Mouse (Mus musculus) hindbrain, embryonic 13.5 days (tissue): Measurements from ENCODE around the gene Arsg. TPM values are rescaled to one million over a fixed set of nuclear protein-coding genes. Genes with fewer than 3 reads are reported as not detected.

Source experiments
- ATAC-seq: fragments of 200-750 bp; cut with Nextera tagmentation; 2 replicates; pipeline ENCODE4 v1.8.0; 2017; ENCODE audit warnings: moderate TSS enrichment; ENCODE audit not compliant: low FRiP score
- H3K27ac ChIP-seq: fragments of 300-500 bp; sonication (generic); 2 replicates; pipeline ENCODE4 v1.5.1; 2015; ENCODE audit warnings: inconsistent platforms, mild to moderate bottlenecking, moderate library complexity
- H3K27me3 ChIP-seq: fragments of 300-500 bp; sonication (generic); 2 replicates; pipeline ENCODE4 v1.6.1; 2015; ENCODE audit warnings: mild to moderate bottlenecking, inconsistent platforms
- H3K36me3 ChIP-seq: fragments of 300-500 bp; sonication (generic); 2 replicates; pipeline ENCODE4 v1.6.1; 2015; ENCODE audit warnings: mild to moderate bottlenecking, inconsistent platforms
- H3K4me1 ChIP-seq: fragments of 300-500 bp; sonication (generic); replicated peaks from 2 replicates; pipeline ENCODE4 v1.6.1; 2015; ENCODE audit warnings: inconsistent platforms
- H3K4me2 ChIP-seq: fragments of 300-500 bp; sonication (generic); 2 replicates; pipeline ENCODE4 v1.6.1; 2015; ENCODE audit warnings: inconsistent platforms, mild to moderate bottlenecking, moderate library complexity
- H3K4me3 ChIP-seq: fragments of 300-500 bp; sonication (generic); 2 replicates; pipeline ENCODE4 v1.5.1; 2015; ENCODE audit warnings: mild to moderate bottlenecking, inconsistent platforms
- H3K9ac ChIP-seq: fragments of 300-500 bp; sonication (generic); 2 replicates; pipeline ENCODE4 v1.6.1; 2015; ENCODE audit warnings: mild to moderate bottlenecking, inconsistent platforms
- H3K9me3 ChIP-seq: fragments of 300-500 bp; sonication (generic); 2 replicates; pipeline ENCODE4 v1.6.1; 2016; ENCODE audit warnings: inconsistent platforms
- WGBS: fragments of 180-500 bp; shearing (Covaris S2); methylation state at CpG from one replicate; pipeline ENCODE4 v1.1.7; 2015; 5-methylcytosine and 5-hydroxymethylcytosine counted together
- polyA plus RNA-seq: library from polyadenylated mRNA; unstranded; fragments of >200 nt; fragmentation: Nextera tagmentation; extraction: Ambion mirVana; gene quantifications from 2 replicates; pipeline ENCODE4 v1.2.1, GENCODE M21; 2015

The Arsg gene
- polyA plus RNA-seq, 1 experiment from 2014 or later = 8.9 TPM

DNA sequence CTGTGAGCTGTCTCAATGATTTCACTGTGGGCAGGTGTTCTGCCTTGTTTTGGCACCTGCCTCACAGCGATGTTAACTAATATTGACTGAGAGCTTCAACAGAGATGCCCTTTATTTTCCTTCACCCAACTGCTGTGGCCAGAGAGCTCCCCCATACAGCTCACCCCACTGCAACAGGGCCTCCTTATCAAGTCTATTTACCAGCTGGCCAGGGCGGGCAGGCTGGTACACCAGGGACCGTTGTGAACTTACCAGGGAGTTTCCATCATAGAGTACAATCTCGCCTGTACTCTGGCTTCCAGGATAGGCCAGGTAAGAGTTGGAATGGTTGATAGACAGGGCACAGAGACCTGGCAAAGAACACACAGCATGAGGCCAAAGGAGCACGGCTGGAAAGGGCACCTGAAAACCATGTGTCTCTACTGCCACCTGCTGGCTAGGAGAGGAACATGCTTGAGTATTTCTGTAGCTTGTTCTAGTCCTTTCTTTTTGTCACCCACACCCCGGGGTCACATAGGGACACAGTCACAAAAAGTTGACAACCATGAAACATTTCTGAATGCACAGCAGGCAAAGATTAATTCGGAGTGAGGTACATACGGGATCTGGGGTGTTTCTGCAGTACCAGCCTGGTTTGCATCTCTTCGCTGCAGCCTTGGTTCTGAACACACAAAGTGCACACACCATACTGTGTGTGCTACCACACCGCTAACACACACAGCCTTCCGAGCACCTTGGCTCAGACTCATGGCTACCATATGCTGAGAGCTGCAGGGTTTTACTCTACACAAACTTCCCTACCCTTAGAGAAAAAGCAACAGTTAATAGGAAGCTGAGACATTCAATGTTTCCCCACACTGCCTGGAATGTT, 111.9 kb downstream of the Arsg start:
- Histone ChIP-seq H3K9me3 (no peaks in the 10 kb centered on the region), H3K4me3 (no peak overlapping the region), H3K4me1 (peaks cover 12% of the 10 kb centered on the region; the same call in 1 of the 2 replicates), H3K27ac (no peak overlapping the region), H3K9ac (no peak overlapping the region), H3K36me3 (no peaks in the 10 kb centered on the region), H3K27me3 (no peaks in the 10 kb centered on the region), H3K4me2 (no peak overlapping the region)
- ATAC-seq = peak; percentile 71; the same call in 1 of the 2 replicates
- WGBS = 48% methylated on average over 11 of the region's 11 CpGs

DNA sequence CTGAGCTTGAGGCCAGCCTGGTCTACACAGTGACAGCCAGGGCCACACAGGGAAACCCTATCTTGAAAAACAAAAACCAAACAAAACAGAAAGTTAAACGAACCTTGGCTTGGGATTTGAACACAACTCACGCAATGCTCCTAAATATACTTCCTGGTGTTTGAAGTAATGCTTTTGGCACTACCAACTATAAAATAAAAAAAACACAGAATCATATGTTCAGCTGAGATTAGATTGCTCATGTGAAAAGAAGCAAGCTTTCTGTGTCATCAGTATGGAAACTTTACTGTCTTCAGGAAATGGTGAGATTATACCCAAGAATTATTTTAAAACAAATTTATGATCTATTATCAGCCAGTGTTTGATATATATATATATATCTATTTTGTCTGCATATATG, 113.2 kb downstream of the Arsg start:
- Histone ChIP-seq H3K27ac (no peak overlapping the region), H3K9ac (no peak overlapping the region), H3K4me1 (peaks cover 10% of the 10 kb centered on the region; the same call in 1 of the 2 replicates), H3K27me3 (no peaks in the 10 kb centered on the region), H3K36me3 (no peaks in the 10 kb centered on the region), H3K4me2 (no peak overlapping the region), H3K4me3 (no peak overlapping the region), H3K9me3 (no peaks in the 10 kb centered on the region)
- WGBS = 86% methylated on average over 2 of the region's 2 CpGs
- ATAC-seq = no peak

DNA sequence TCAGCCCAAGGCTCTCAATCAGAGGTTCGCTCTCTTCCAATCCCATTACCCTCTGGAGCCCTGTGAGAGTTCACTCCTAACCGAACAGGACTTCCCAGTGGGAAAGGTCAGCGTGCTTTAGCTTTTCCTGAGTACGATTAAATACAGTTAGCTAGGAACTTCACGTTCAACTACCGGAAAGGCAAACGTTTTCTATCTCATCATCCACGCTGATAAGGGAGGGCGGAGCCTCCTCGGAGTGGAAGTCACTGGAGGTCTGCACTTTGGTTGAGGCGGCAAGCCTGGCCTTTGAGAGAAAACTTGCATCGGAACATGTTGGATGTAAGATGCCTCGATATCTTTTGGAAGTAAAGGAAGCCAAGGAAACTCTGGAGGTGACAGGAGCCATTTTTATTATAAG, 113.8 kb downstream of the Arsg start:
- 68% methylated on average over 13 of the region's 13 CpGs for WGBS
- Histone ChIP-seq H3K27me3 (no peaks in the 10 kb centered on the region), H3K4me3 (no peak overlapping the region), H3K4me2 (no peak overlapping the region), H3K27ac (no peak overlapping the region), H3K4me1 (peaks cover 10% of the 10 kb centered on the region; the same call in 1 of the 2 replicates), H3K9me3 (no peaks in the 10 kb centered on the region), H3K9ac (no peak overlapping the region), H3K36me3 (no peaks in the 10 kb centered on the region)
- ATAC-seq = no peak

DNA sequence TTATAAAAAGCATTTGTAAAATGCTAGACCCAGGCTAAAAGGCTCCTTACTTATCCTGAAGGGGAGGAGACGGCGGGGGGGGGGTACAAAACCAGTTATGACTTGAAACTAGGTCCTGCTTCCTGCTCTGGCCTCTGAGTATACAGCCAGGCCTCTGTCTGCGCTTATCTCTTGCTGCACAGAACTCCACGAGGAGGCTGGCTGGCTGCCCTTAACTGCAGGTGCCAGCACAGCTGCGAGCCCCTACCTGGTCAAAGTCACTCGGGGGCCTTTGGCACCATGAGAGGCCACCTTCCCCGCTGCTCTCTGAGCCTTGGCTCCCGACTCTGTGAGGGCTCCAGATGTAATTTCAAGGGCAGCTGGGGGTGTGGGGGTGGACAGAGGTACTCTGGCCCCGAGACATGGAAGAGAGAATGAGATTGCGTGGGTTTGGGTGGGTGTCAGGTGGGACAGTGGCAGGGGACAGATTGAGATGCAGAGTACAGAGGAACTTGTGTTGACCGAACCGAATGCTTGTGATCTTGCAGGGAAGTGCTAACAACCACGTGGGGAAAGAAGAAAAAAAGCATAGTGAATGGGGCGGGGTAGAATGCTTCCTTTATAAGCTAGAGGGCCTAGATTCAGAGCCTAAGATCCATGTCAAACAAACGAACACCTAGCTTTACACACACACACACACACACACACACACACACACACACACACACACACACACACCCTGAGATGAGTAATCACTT, 114.6 kb downstream of the Arsg start:
- Histone ChIP-seq H3K36me3 (no peaks in the 10 kb centered on the region), H3K4me1 (peaks cover 8% of the 10 kb centered on the region; the same call in 1 of the 2 replicates), H3K9ac (no peak overlapping the region), H3K4me2 (no peak overlapping the region), H3K4me3 (no peak overlapping the region), H3K9me3 (no peaks in the 10 kb centered on the region), H3K27me3 (no peaks in the 10 kb centered on the region), H3K27ac (no peak overlapping the region)
- ATAC-seq = no peak
- WGBS = 81% methylated on average over 15 of the region's 15 CpGs

DNA sequence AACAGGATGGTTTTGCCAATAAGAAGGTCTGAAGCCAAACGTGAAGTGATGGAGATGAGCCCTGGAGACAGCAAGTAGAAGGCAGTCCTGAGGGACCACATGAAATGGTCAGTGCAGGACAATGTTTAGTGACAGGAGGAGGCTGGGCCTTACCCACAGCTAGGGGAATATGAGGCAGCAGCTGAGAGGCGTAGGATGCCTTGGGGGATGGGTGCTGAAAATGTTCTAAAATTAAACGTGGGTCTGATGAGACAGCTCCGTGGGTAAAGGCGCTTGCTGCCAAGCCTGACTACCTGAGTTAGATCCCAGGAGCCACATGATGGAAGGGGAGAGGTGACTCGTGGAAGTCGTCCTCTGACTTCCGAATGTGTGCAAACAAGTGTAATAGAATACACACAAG, 116.8 kb downstream of the Arsg start:
- Histone ChIP-seq H3K9me3 (no peaks in the 10 kb centered on the region), H3K36me3 (no peaks in the 10 kb centered on the region), H3K9ac (no peak overlapping the region), H3K4me1 (0 out of 2 replicates have a peak, but pooled peaks cover 3% of the 10 kb centered on the region), H3K4me3 (no peak overlapping the region), H3K27me3 (no peaks in the 10 kb centered on the region), H3K27ac (no peak overlapping the region), H3K4me2 (no peak overlapping the region)
- ATAC-seq = no peak
- 86% methylated on average over 8 of the region's 8 CpGs for WGBS

DNA sequence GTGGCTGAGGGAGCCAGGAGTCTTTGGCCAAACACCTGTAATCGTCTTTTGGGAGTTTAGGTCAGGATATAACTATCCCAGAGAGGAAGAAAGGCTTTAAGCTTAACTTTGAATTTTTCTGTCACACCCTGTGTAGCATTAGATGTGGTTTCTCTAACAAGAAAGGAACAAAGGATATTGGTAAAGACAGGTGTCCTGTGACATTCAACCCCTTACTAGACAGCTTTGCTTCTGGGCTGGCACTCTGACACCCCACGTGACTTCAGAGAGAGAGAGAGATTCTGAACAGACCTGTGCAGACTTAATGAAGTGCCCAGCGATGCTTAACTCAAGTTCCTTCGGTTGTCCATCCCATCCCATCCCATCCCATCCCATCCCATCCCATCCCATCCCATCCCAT, 118.3 kb downstream of the Arsg start:
- Histone ChIP-seq H3K9ac (no peak overlapping the region), H3K36me3 (no peaks in the 10 kb centered on the region), H3K27ac (no peak overlapping the region), H3K4me3 (no peak overlapping the region), H3K4me1 (no peaks in the 10 kb centered on the region), H3K4me2 (no peak overlapping the region), H3K9me3 (no peaks in the 10 kb centered on the region), H3K27me3 (no peaks in the 10 kb centered on the region)
- 84% methylated on average over 4 of the region's 4 CpGs for WGBS
- ATAC-seq = no peak

DNA sequence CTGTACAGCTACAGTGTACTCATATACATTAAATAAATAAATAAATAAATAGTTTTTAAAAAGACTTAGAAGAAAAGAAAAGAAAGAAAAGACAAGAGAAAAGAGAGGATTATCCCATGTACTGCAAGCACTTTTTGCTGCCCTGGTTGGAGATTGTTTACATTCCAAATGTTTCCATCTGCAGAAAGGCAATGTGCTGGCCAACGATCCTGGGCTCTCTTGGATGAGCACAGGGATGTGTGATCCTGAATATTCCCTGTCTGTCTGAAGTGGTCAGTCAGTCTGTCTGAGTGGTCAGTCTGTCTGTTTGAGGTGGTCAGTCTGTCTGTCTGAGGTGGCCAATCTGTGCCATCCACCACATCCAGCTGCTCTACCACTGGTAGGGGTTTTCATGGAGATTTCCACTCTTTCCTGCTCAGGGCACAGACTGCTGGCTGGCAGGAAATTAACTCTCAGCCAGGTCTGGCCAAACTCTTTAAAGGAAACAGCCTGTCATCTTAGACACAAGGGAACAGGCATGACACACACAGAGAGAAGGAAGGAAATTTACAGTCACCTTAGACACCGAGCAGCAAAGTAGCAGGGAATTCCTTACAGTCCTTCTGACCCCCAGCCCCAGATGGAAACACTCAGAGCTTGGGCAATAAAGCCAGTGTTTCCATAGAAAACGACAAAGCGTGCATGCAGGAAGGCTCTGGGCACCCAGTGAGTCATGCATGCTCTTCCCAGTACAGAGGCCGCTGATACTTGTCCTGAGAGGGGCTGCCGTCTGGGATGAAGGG, 120.2 kb downstream of the Arsg start:
- Histone ChIP-seq H3K9me3 (no peaks in the 10 kb centered on the region), H3K9ac (no peak overlapping the region), H3K27ac (no peak overlapping the region), H3K4me3 (no peak overlapping the region), H3K27me3 (no peaks in the 10 kb centered on the region), H3K4me1 (no peaks in the 10 kb centered on the region), H3K4me2 (no peak overlapping the region), H3K36me3 (no peaks in the 10 kb centered on the region)
- WGBS = 78% methylated on average over 6 of the region's 6 CpGs
- ATAC-seq = no peak

DNA sequence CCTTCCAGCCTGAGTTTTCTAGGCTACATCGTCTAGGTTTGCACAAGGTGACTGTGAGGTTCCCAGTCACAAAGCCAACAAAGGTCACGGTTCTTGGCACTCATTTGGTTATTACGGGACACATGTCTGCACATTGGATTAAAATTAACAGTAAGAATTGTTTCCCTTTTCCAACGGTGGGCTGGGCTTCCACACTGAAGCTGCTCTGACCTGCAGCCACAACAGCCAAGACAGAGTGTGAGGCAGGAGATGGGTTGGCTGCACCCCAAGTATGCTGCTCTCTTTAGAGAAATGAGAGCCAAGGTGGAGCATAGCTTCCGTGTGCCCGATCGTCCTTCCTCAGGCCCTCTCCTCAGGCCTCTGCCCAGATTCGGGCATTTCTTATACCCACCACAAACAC, 121.6 kb downstream of the Arsg start:
- Histone ChIP-seq H3K36me3 (no peaks in the 10 kb centered on the region), H3K9me3 (no peaks in the 10 kb centered on the region), H3K4me2 (no peak overlapping the region), H3K4me3 (no peak overlapping the region), H3K4me1 (no peaks in the 10 kb centered on the region), H3K27me3 (no peaks in the 10 kb centered on the region), H3K9ac (no peak overlapping the region), H3K27ac (no peak overlapping the region)
- no peak for ATAC-seq
- 91% methylated on average over 8 of the region's 8 CpGs for WGBS

DNA sequence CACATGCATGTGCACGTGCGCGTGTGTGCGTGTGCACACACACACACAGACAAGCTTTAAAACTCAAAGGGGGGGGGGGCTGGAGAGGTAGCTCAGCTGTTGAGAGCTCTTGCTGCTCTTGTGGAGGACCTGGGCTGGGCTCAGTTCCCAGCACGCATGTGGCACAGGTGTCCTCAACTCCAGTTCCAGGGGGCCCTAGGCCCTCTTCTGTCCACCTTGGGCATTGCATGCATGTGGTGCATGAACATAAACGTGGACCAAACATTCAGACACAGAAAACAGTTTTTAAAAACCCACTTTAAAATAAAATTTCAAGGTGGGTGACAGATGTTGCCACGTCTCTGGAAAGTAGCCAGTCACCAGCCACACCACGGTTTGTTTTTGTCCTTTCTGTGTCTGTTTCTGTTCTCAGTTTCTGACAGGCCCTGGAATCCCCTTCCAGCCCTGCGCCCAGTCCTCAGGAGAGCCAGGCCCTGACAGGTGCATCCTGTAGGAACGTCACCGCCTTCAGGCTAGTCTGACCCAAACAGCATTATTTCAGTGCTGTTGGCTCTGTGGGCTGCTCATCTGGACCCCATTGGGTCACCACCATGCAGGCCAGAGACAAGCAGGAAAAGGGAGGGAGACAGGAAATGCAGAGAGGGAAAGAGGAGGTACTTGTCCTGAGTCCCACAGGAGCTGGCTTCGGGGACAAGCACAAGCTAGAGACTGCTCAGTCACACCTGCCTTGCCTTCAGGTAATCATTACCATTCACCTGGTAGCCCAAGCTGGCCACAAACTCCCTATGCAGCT, 125.8 kb downstream of the Arsg start:
- Histone ChIP-seq H3K4me1 (no peaks in the 10 kb centered on the region), H3K4me3 (no peak overlapping the region), H3K27me3 (no peaks in the 10 kb centered on the region), H3K4me2 (no peak overlapping the region), H3K9me3 (no peaks in the 10 kb centered on the region), H3K9ac (no peak overlapping the region), H3K27ac (no peak overlapping the region), H3K36me3 (0 out of 2 replicates have a peak, but pooled peaks cover 8% of the 10 kb centered on the region)
- WGBS = 87% methylated on average over 12 of the region's 12 CpGs
- ATAC-seq = no peak

DNA sequence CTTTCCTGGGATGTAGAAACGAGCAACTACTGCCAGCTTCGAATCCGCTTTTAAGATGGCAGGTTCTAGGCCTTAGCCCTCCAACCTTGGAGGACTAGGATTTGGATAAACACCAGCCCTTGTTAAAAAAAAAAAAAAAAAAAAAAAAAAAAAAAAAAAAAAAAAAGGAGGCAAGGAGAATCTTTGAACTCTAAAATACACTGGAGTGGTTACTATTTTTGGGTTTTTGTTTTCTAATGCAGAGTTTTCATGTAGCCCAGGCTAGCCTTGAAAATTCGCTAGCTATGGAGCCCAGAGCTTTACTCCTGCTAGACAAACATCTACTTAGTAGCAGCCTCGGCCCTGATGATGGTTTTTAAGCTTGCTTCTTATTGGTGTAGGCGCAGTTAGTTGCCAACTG, 134.4 kb downstream of the Arsg start:
- Histone ChIP-seq H3K9me3 (no peaks in the 10 kb centered on the region), H3K4me3 (no peak overlapping the region), H3K4me2 (no peak overlapping the region), H3K27ac (no peak overlapping the region), H3K4me1 (peaks cover 18% of the 10 kb centered on the region), H3K9ac (no peak overlapping the region), H3K27me3 (0 out of 2 replicates have a peak, but pooled peaks cover 7% of the 10 kb centered on the region), H3K36me3 (0 out of 2 replicates have a peak, but pooled peaks cover 4% of the 10 kb centered on the region)
- 81% methylated on average over 6 of the region's 6 CpGs for WGBS
- no peak for ATAC-seq

DNA sequence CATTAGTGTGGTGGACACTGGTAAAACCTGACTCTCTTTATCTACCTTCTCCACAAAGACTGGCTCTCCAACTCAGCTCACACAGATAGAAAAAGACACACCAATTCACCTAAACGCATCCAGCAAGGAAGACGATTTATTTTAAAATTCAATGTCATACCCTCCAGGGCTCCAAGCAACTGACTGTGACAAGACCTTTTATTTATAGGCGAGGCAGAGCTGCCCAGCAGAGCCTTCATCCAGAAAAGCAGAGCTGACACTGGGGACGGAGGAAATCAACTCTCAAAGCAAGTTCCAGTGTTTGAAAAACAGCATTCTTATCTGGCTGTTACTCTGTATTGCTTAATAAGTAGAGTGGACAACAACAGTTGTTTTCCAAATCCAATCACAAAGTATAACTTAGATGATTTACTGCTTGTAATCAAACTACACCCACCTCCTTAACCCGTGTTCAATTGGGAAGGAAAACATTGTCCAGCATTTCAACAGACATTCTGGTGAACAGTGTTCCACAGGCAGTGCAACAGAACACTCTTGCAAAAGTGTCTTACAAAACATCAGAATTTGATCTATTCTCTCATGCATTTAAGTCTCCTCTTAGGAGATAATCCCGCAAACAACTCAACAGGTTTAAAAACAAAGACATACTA, 135.9 kb downstream of the Arsg start:
- ATAC-seq = no peak
- H3K4me3 ChIP-seq = no peak overlapping the region
- no peaks in the 10 kb centered on the region for H3K36me3 ChIP-seq
- H3K4me2 ChIP-seq = 0 out of 2 replicates have a peak overlapping the region, but pooled peaks have one; percentile 86
- H3K9me3 ChIP-seq = no peaks in the 10 kb centered on the region
- WGBS = 77% methylated on average over 6 of the region's 6 CpGs
- peaks cover 10% of the 10 kb centered on the region; the same call in 1 of the 2 replicates for H3K27me3 ChIP-seq
- H3K9ac ChIP-seq = no peak overlapping the region
- H3K27ac ChIP-seq = no peak overlapping the region
- H3K4me1 ChIP-seq = peaks cover 18% of the 10 kb centered on the region
